Mouse (Mus musculus): ENCODE data around the gene Lmntd2.

GRCm38 (mm10) chr7:141188194-141188593 is 25.7 kb downstream of the Lmntd2 start:
- TF ChIP-seq POLR2A (IDR thresholded peaks at IDR 0.05; ENCODE audit: borderline replicate concordance, extremely low read depth, insufficient read depth, insufficient read length, poor library complexity, severe bottlenecking) (no peak), CTCF (IDR thresholded peaks at IDR 0.05; ENCODE audit: borderline replicate concordance, extremely low read depth, insufficient read depth, insufficient read length) (no peak)

Measured in brain, embryonic 14.5 days (tissue).